Mouse (Mus musculus) G1E (cell line): ENCODE results near the gene Rgs10. TPM values are rescaled to one million over a fixed set of nuclear protein-coding genes. Genes with fewer than 3 reads are reported as not detected.

Source experiments
- ATAC-seq: 2 replicates; pipeline ENCODE4 v1.8.0; 2016; ENCODE audit warnings: mild to moderate bottlenecking; ENCODE audit not compliant: insufficient number of reproducible peaks, poor library complexity, low FRiP score, severe bottlenecking; ENCODE audit errors: extremely low read depth
- DNase-seq: peaks from one replicate; pipeline ENCODE4 v3.0.0; 2012; ENCODE audit warnings: low spot score
- H3K27me3 ChIP-seq: 2 replicates; pipeline ENCODE4 v1.6.1; 2012; ENCODE audit warnings: mild to moderate bottlenecking, low read length, inconsistent platforms; ENCODE audit not compliant: insufficient read depth
- H3K36me3 ChIP-seq: replicated peaks from 2 replicates; pipeline ENCODE3; 2012; ENCODE audit warnings: mild to moderate bottlenecking, inconsistent platforms
- H3K4me1 ChIP-seq: 2 replicates; pipeline ENCODE4 v1.6.1; 2012; ENCODE audit warnings: low read depth, low read length, inconsistent platforms, mixed read lengths; ENCODE audit not compliant: insufficient read depth
- H3K4me3 ChIP-seq: 2 replicates; pipeline ENCODE4 v1.5.1; 2012; ENCODE audit warnings: low read depth, mild to moderate bottlenecking, inconsistent platforms, low read length, moderate library complexity, mixed read lengths
- H3K9me3 ChIP-seq: replicated peaks from 2 replicates; pipeline ENCODE4 v1.6.1; 2012; ENCODE audit warnings: inconsistent platforms
- CTCF ChIP-seq: IDR thresholded peaks from 2 replicates; pipeline ENCODE4 v1.5.1; 2012; ENCODE audit warnings: low read depth, low read length, inconsistent platforms, mixed read lengths
- GATA1 ChIP-seq: IDR thresholded peaks from 2 replicates; pipeline ENCODE4 v1.6.1; 2012; ENCODE audit warnings: borderline replicate concordance, low read length, inconsistent platforms, mixed read lengths
- GATA2 ChIP-seq: IDR thresholded peaks from 2 replicates; pipeline ENCODE4 v1.6.1; 2012; ENCODE audit warnings: low read depth, low read length, inconsistent platforms, borderline replicate concordance
- POLR2AphosphoS5 ChIP-seq: IDR thresholded peaks from 2 replicates; pipeline ENCODE4 v1.6.1; 2012; ENCODE audit warnings: low read depth, low read length, inconsistent platforms; ENCODE audit not compliant: insufficient replicate concordance
- TAL1 ChIP-seq: conservative IDR thresholded peaks from 2 replicates; pipeline ENCODE4 v1.6.1; 2012; ENCODE audit warnings: low read depth, low read length, inconsistent platforms, mixed read lengths
- polyA plus RNA-seq: library from polyadenylated mRNA; stranded (reverse); fragments of >175 nt; gene quantifications from 2 replicates; pipeline ENCODE4 v1.2.3, GENCODE M21; 2012
- total RNA-seq, 2 experiments: library from RNA; stranded (forward) in 1 of 2; stranded (reverse) in 1 of 2; fragments of 200-1000 nt in 1 of 2; fragments of >200 nt in 1 of 2; fragmentation: Nextera tagmentation in 1 of 2; gene quantifications; 2 replicates each; pipeline ENCODE4 v1.2.3; 2014 to 2017

Gene Rgs10
- total and polyA plus RNA-seq, 3 experiments, result 121 to 172 (median 133) TPM

DNA sequence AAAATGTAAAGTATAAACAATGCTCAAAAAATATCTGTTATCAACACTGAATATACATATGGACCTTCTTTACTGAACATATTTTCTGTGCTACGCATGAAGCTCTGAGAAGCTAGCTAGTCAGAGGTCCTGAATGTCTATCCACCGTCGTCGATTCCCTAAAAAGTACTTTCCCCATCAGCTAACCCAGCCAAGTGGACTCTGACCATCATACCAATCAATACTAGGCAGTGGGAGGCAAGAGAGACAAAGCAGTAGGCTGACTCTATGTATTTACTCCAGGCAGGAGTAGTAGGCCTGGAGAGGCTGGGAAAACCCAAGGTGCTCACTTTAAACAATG lies 41.2 kb upstream of the Rgs10 start:
- no peak for TF ChIP-seq TAL1
- no peak for TF ChIP-seq GATA2
- TF ChIP-seq CTCF, result no peak
- TF ChIP-seq GATA1, result no peak
- TF ChIP-seq POLR2AphosphoS5, result no peak
- DNase-seq (no peak), ATAC-seq (no peak)
- Histone ChIP-seq H3K4me1 (peaks cover 44% of the 10 kb centered on the region), H3K36me3 (peaks cover 20% of the 10 kb centered on the region), H3K4me3 (peak overlapping the region; percentile 93), H3K9me3 (no peaks in the 10 kb centered on the region), H3K27me3 (no peaks in the 10 kb centered on the region)

DNA sequence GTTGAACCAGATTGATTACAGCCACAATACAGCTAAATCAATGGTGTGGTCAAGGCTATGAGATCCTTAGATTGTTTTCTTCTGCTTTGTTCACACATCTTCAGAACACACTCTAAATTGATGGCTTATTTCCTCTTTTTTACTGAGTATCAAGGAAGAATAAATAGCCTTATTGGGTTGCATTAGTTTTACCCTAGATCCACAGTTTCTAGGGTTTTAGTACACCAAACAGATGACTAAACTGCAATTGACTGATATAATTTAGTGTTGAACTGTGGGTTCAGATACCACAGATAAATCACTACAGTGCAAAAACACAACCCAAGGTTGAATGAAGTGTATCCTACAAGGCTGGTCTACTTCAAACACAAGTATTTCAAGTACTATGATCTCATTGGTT lies 39.5 kb upstream of the Rgs10 start:
- no peaks in the 10 kb centered on the region for H3K9me3 ChIP-seq
- DNase-seq (no peak), ATAC-seq (no peak)

DNA sequence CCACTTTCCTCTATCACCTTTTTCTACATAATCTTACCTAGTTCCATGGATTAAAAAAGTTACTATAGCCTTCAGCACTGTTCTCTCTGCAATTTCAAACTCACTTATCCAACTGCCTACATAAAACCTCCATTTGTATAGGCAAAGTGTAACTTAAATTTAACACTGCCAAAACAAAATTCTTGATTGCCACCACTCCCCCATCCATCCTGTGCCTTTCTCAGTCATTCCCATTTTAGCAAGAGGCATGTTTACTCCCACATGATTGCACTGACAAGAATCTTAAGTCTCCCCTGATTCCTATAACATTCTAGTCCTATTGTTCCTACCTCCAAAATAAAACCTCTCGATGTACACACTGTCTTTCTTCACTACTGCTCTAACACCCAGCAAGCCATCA lies 34.2 kb upstream of the Rgs10 start:
- H3K4me3 ChIP-seq, result no peak overlapping the region
- ATAC-seq (no peak), DNase-seq (no peak)
- peaks cover 13% of the 10 kb centered on the region for H3K4me1 ChIP-seq
- H3K27me3 ChIP-seq, result no peaks in the 10 kb centered on the region
- TF ChIP-seq GATA2 (no peak), CTCF (no peak), TAL1 (no peak), GATA1 (no peak), POLR2AphosphoS5 (no peak)
- H3K36me3 ChIP-seq, result peaks cover 73% of the 10 kb centered on the region
- no peaks in the 10 kb centered on the region for H3K9me3 ChIP-seq

More for the DNA sequence above, 39.5 kb upstream of the Rgs10 start:
- TF ChIP-seq GATA2 (no peak), GATA1 (no peak), CTCF (no peak), POLR2AphosphoS5 (no peak), TAL1 (no peak)
- Histone ChIP-seq H3K27me3 (no peaks in the 10 kb centered on the region), H3K4me1 (peaks cover 39% of the 10 kb centered on the region), H3K4me3 (no peak overlapping the region), H3K36me3 (peaks cover 26% of the 10 kb centered on the region)

DNA sequence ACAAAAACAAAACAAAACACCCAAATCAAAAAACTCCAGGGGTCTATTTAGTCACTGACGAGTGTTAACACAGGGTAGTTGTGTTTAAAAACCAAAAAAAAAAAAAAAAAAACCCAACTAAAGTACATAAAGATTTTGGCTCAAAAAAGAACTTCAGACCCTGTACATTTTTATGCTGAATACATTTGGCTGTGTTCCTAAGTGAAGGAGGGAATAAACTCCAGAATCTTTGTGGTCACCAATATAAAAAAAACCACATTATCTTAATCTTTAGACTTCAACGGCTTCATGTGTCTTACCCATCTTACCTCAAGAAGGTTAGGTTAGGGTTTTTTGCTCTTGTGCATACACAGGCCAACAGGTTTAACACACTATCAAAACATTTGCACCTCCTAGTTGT lies 22.0 kb upstream of the Rgs10 start:
- no peaks in the 10 kb centered on the region for H3K27me3 ChIP-seq
- H3K9me3 ChIP-seq, result no peaks in the 10 kb centered on the region
- DNase-seq (no peak), ATAC-seq (no peak)
- no peak overlapping the region for H3K4me3 ChIP-seq
- peaks cover 17% of the 10 kb centered on the region for H3K4me1 ChIP-seq
- TF ChIP-seq TAL1 (no peak), GATA1 (no peak), POLR2AphosphoS5 (no peak), GATA2 (no peak), CTCF (no peak)
- H3K36me3 ChIP-seq, result peaks cover 61% of the 10 kb centered on the region

DNA sequence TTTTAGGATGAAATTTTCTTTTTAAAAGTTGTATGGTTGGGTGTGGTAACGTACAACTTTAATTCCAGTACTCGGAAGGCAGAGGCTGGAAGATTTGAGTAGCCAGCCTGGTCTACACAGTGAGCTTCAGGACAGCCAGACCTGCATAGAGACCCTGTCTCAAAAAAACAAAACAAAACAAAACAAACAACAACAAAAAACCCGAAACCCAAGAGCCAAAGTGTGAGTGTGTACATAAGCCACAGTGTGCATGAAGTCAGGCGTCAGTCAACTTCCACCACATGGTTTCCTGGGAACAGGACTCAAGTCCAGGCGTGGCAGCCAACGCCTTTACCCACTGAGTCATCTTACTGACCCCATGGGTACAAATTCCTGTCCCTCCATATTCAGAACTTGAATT lies 20.7 kb upstream of the Rgs10 start:
- no peak for ATAC-seq
- H3K36me3 ChIP-seq, result peaks cover 47% of the 10 kb centered on the region

DNA sequence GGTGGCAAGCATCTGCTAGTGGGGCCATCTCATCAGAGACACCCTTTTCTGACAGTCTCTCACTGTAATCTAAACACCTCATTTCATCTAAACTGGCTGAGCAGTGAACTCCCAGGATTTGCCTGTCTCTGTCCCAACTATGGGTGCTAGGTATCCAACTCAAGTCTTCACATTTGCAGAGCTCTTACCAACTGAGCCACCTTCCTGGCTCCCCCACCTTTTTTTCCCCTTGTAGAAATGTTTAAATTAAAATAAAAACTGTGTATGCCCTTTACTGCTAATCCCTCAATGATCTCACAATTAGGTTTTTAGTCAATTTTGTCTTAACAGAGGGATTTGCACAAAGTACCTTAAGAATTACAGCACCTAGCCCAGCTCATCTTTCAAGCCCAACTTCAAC lies 19.6 kb upstream of the Rgs10 start:
- Histone ChIP-seq H3K36me3 (peaks cover 36% of the 10 kb centered on the region), H3K4me3 (no peak overlapping the region), H3K9me3 (no peaks in the 10 kb centered on the region), H3K27me3 (no peaks in the 10 kb centered on the region), H3K4me1 (peaks cover 20% of the 10 kb centered on the region)
- TF ChIP-seq GATA2 (no peak), TAL1 (no peak), CTCF (no peak), GATA1 (no peak), POLR2AphosphoS5 (no peak)
- ATAC-seq, result no peak
- no peak for DNase-seq

More for the DNA sequence above, 20.7 kb upstream of the Rgs10 start:
- TF ChIP-seq GATA1, result no peak
- Histone ChIP-seq H3K27me3 (no peaks in the 10 kb centered on the region), H3K4me1 (peaks cover 17% of the 10 kb centered on the region), H3K4me3 (no peak overlapping the region), H3K9me3 (no peaks in the 10 kb centered on the region)
- DNase-seq, result no peak

DNA sequence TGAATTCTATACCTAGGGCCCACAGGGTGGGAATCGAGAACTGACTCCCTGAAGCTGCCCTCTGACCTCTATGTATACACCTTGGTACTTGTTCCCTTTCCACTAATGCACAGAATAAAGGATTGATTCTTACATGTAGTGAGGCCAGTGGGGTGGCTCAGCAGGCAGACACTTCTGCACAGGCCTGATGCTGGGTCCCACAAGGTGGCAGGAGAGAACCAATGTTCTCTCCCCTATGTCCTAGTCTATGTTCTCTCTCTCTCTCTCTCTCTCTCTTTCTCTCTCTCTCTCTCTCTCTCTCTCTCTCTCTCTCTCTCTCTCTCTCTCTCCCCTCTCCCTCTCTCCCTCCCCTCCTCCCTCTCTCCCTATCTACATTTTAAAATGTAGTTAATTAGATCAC lies 14.7 kb upstream of the Rgs10 start:
- peaks cover 5% of the 10 kb centered on the region; the same call in 1 of the 2 replicates for H3K4me1 ChIP-seq
- no peak overlapping the region for H3K4me3 ChIP-seq
- H3K27me3 ChIP-seq, result no peaks in the 10 kb centered on the region; the same call in 1 of the 2 replicates
- ATAC-seq, result no peak
- TF ChIP-seq GATA2 (no peak), CTCF (no peak), TAL1 (no peak), GATA1 (no peak), POLR2AphosphoS5 (no peak)
- no peak for DNase-seq
- no peaks in the 10 kb centered on the region for H3K9me3 ChIP-seq
- H3K36me3 ChIP-seq, result peaks cover 5% of the 10 kb centered on the region
